Mouse (Mus musculus): ENCODE results near the gene Tars2. TPM values are rescaled to one million over a fixed set of nuclear protein-coding genes. Genes with fewer than 3 reads are reported as not detected.
"Not testable (repeated sequence)": the region's sequence is repeated elsewhere in the genome, so short reads cannot be mapped to it uniquely, and the experiment has no call there.

Tars2 gene
- polyA plus RNA-seq (2014; fragmentation: Nextera tagmentation; extraction: Ambion mirVana) = 46.8 and 56.5 TPM in 2 replicates

GRCm38 (mm10) chr3:95760106-95760505 is at the start of gene Tars2:
Gene Tars2 (minus strand): TSS chr3:95760206.
- Histone ChIP-seq H3K27me3 (ENCODE audit: control insufficient read depth, insufficient read depth, low read length) (no peaks in the 10 kb centered on the region), H3K4me2 (ENCODE audit: low read depth) (no peak within 1 kb of the TSS), H3K4me1 (ENCODE audit: control insufficient read depth, insufficient read depth, low read length) (no peaks in the 10 kb centered on the region), H3K36me3 (ENCODE audit: control insufficient read depth, insufficient read depth, low read length) (peaks cover 5% of the 10 kb centered on the region), H3K9me3 (ENCODE audit: control insufficient read depth, low read length) (no peaks in the 10 kb centered on the region), H3K9ac (ENCODE audit: low read length) (no peak within 1 kb of the TSS), H3K4me3 (ENCODE audit: low read depth, low read length) (no peak within 1 kb of the TSS), H3K27ac (ENCODE audit: low read depth, low read length) (no peak within 1 kb of the TSS)
- WGBS = 87% methylated on average over 6 of the region's 6 CpGs
- no peak for ATAC-seq (ENCODE audit: insufficient read depth, low FRiP score, low TSS enrichment)
- no peak for DNase-seq (ENCODE audit: low spot score)

- Histone ChIP-seq H3K27ac (ENCODE audit: low read depth, low read length) (no peak overlapping the region), H3K36me3 (ENCODE audit: control insufficient read depth, insufficient read depth, low read length) (peaks cover 3% of the 10 kb centered on the region), H3K9ac (ENCODE audit: low read length) (no peak overlapping the region), H3K9me3 (ENCODE audit: control insufficient read depth, low read length) (no peaks in the 10 kb centered on the region), H3K4me3 (ENCODE audit: low read depth, low read length) (no peak overlapping the region), H3K4me2 (ENCODE audit: low read depth) (no peak overlapping the region), H3K4me1 (ENCODE audit: control insufficient read depth, insufficient read depth, low read length) (no peaks in the 10 kb centered on the region), H3K27me3 (ENCODE audit: control insufficient read depth, insufficient read depth, low read length) (no peaks in the 10 kb centered on the region)
- 74% methylated on average over 2 of the region's 2 CpGs for WGBS
- ATAC-seq (ENCODE audit: insufficient read depth, low FRiP score, low TSS enrichment) = no peak
- DNase-seq (ENCODE audit: low spot score) = no peak
Observed at GRCm38 (mm10) chr3:95808384-95808783, 48.4 kb upstream of the Tars2 start.

- not testable (repeated sequence) for H3K9me3 ChIP-seq (ENCODE audit: control insufficient read depth, low read length); ATAC-seq (ENCODE audit: insufficient read depth, low FRiP score, low TSS enrichment); H3K9ac ChIP-seq (ENCODE audit: low read length); H3K36me3 ChIP-seq (ENCODE audit: control insufficient read depth, insufficient read depth, low read length); DNase-seq (ENCODE audit: low spot score); H3K4me3 ChIP-seq (ENCODE audit: low read depth, low read length); H3K4me2 ChIP-seq (ENCODE audit: low read depth); H3K4me1 ChIP-seq (ENCODE audit: control insufficient read depth, insufficient read depth, low read length); H3K27me3 ChIP-seq (ENCODE audit: control insufficient read depth, insufficient read depth, low read length); H3K27ac ChIP-seq (ENCODE audit: low read depth, low read length)
- WGBS = 83% methylated on average over 4 of the region's 6 CpGs
Observed at GRCm38 (mm10) chr3:95807630-95808029, 47.6 kb upstream of the Tars2 start.

- H3K36me3 ChIP-seq (ENCODE audit: control insufficient read depth, insufficient read depth, low read length) = peaks cover 3% of the 10 kb centered on the region
- H3K27me3 ChIP-seq (ENCODE audit: control insufficient read depth, insufficient read depth, low read length) = no peaks in the 10 kb centered on the region
- 100% methylated on average over 1 of the region's 1 CpGs for WGBS
- no peak overlapping the region for H3K4me3 ChIP-seq (ENCODE audit: low read depth, low read length)
- no peak overlapping the region for H3K9ac ChIP-seq (ENCODE audit: low read length)
- H3K27ac ChIP-seq (ENCODE audit: low read depth, low read length) = no peak overlapping the region
- ATAC-seq (ENCODE audit: insufficient read depth, low FRiP score, low TSS enrichment) = no peak
- H3K4me2 ChIP-seq (ENCODE audit: low read depth) = no peak overlapping the region
- no peak for DNase-seq (ENCODE audit: low spot score)
- H3K4me1 ChIP-seq (ENCODE audit: control insufficient read depth, insufficient read depth, low read length) = no peaks in the 10 kb centered on the region
- no peaks in the 10 kb centered on the region for H3K9me3 ChIP-seq (ENCODE audit: control insufficient read depth, low read length)
Observed at GRCm38 (mm10) chr3:95806677-95807076, 46.7 kb upstream of the Tars2 start.

- Histone ChIP-seq H3K9ac (ENCODE audit: low read length) (no peak overlapping the region), H3K27me3 (ENCODE audit: control insufficient read depth, insufficient read depth, low read length) (no peaks in the 10 kb centered on the region), H3K27ac (ENCODE audit: low read depth, low read length) (no peak overlapping the region), H3K36me3 (ENCODE audit: control insufficient read depth, insufficient read depth, low read length) (peaks cover 3% of the 10 kb centered on the region), H3K4me3 (ENCODE audit: low read depth, low read length) (no peak overlapping the region), H3K4me1 (ENCODE audit: control insufficient read depth, insufficient read depth, low read length) (no peaks in the 10 kb centered on the region), H3K9me3 (ENCODE audit: control insufficient read depth, low read length) (no peaks in the 10 kb centered on the region), H3K4me2 (ENCODE audit: low read depth) (no peak overlapping the region)
- 96% methylated on average over 4 of the region's 4 CpGs for WGBS
- ATAC-seq (ENCODE audit: insufficient read depth, low FRiP score, low TSS enrichment) (no peak), DNase-seq (ENCODE audit: low spot score) (no peak)
Observed at GRCm38 (mm10) chr3:95803851-95804250, 43.8 kb upstream of the Tars2 start.

- H3K36me3 ChIP-seq (ENCODE audit: control insufficient read depth, insufficient read depth, low read length) = no peaks in the 10 kb centered on the region
- 87% methylated on average over 4 of the region's 4 CpGs for WGBS
- H3K4me1 ChIP-seq (ENCODE audit: control insufficient read depth, insufficient read depth, low read length) = no peaks in the 10 kb centered on the region
- ATAC-seq (ENCODE audit: insufficient read depth, low FRiP score, low TSS enrichment) (no peak), DNase-seq (ENCODE audit: low spot score) (no peak)
- H3K9me3 ChIP-seq (ENCODE audit: control insufficient read depth, low read length) = no peaks in the 10 kb centered on the region
- no peak overlapping the region for H3K4me3 ChIP-seq (ENCODE audit: low read depth, low read length)
- no peak overlapping the region for H3K9ac ChIP-seq (ENCODE audit: low read length)
- no peak overlapping the region for H3K4me2 ChIP-seq (ENCODE audit: low read depth)
- H3K27me3 ChIP-seq (ENCODE audit: control insufficient read depth, insufficient read depth, low read length) = no peaks in the 10 kb centered on the region
- no peak overlapping the region for H3K27ac ChIP-seq (ENCODE audit: low read depth, low read length)
Observed at GRCm38 (mm10) chr3:95798756-95799155, 38.8 kb upstream of the Tars2 start.

- no peaks in the 10 kb centered on the region for H3K4me1 ChIP-seq (ENCODE audit: control insufficient read depth, insufficient read depth, low read length)
- no peak overlapping the region for H3K4me2 ChIP-seq (ENCODE audit: low read depth)
- no peaks in the 10 kb centered on the region for H3K9me3 ChIP-seq (ENCODE audit: control insufficient read depth, low read length)
- no peak overlapping the region for H3K27ac ChIP-seq (ENCODE audit: low read depth, low read length)
- H3K9ac ChIP-seq (ENCODE audit: low read length) = no peak overlapping the region
- H3K4me3 ChIP-seq (ENCODE audit: low read depth, low read length) = no peak overlapping the region
- no peaks in the 10 kb centered on the region for H3K27me3 ChIP-seq (ENCODE audit: control insufficient read depth, insufficient read depth, low read length)
- no peak for ATAC-seq (ENCODE audit: insufficient read depth, low FRiP score, low TSS enrichment)
- no peak for DNase-seq (ENCODE audit: low spot score)
- no peaks in the 10 kb centered on the region for H3K36me3 ChIP-seq (ENCODE audit: control insufficient read depth, insufficient read depth, low read length)
- WGBS = 82% methylated on average over 1 of the region's 1 CpGs
Observed at GRCm38 (mm10) chr3:95794299-95794698, 34.3 kb upstream of the Tars2 start.

- Histone ChIP-seq H3K9me3 (ENCODE audit: control insufficient read depth, low read length) (no peaks in the 10 kb centered on the region), H3K27ac (ENCODE audit: low read depth, low read length) (no peak overlapping the region), H3K4me2 (ENCODE audit: low read depth) (no peak overlapping the region), H3K4me3 (ENCODE audit: low read depth, low read length) (no peak overlapping the region), H3K27me3 (ENCODE audit: control insufficient read depth, insufficient read depth, low read length) (no peaks in the 10 kb centered on the region), H3K9ac (ENCODE audit: low read length) (no peak overlapping the region), H3K4me1 (ENCODE audit: control insufficient read depth, insufficient read depth, low read length) (no peaks in the 10 kb centered on the region), H3K36me3 (ENCODE audit: control insufficient read depth, insufficient read depth, low read length) (no peaks in the 10 kb centered on the region; the same call in 1 of the 2 replicates)
- WGBS = 81% methylated on average over 2 of the region's 2 CpGs
- DNase-seq (ENCODE audit: low spot score) (no peak), ATAC-seq (ENCODE audit: insufficient read depth, low FRiP score, low TSS enrichment) (no peak)
Observed at GRCm38 (mm10) chr3:95793662-95794061, 33.7 kb upstream of the Tars2 start.

GRCm38 (mm10) chr3:95785501-95785900 is 25.5 kb upstream of the Tars2 start:
- H3K36me3 ChIP-seq (ENCODE audit: control insufficient read depth, insufficient read depth, low read length) = peaks cover 16% of the 10 kb centered on the region
- no peak for DNase-seq (ENCODE audit: low spot score)
- 91% methylated on average over 4 of the region's 4 CpGs for WGBS

More at GRCm38 (mm10) chr3:95785501-95785900, 25.5 kb upstream of the Tars2 start:
- Histone ChIP-seq H3K27me3 (ENCODE audit: control insufficient read depth, insufficient read depth, low read length) (no peaks in the 10 kb centered on the region), H3K4me2 (ENCODE audit: low read depth) (no peak overlapping the region), H3K9ac (ENCODE audit: low read length) (no peak overlapping the region), H3K27ac (ENCODE audit: low read depth, low read length) (no peak overlapping the region), H3K4me1 (ENCODE audit: control insufficient read depth, insufficient read depth, low read length) (no peaks in the 10 kb centered on the region), H3K9me3 (ENCODE audit: control insufficient read depth, low read length) (no peaks in the 10 kb centered on the region), H3K4me3 (ENCODE audit: low read depth, low read length) (no peak overlapping the region)
- ATAC-seq (ENCODE audit: insufficient read depth, low FRiP score, low TSS enrichment) = no peak

Data from neural tube, embryonic 11.5 days (tissue).